Mouse (Mus musculus) embryonic facial prominence, embryonic 13.5 days (tissue): ENCODE results near the gene Pcgf2. TPM values are rescaled to one million over a fixed set of nuclear protein-coding genes. Genes with fewer than 3 reads are reported as not detected.
"Not testable (repeated sequence)": the region's sequence is repeated elsewhere in the genome, so short reads cannot be mapped to it uniquely, and the experiment has no call there.

Experiments
- ATAC-seq: fragments of 200-750 bp; cut with Nextera tagmentation; 2 replicates; pipeline ENCODE4 v1.8.0; 2017; ENCODE audit warnings: low read depth; ENCODE audit not compliant: insufficient number of reproducible peaks, insufficient read depth, low FRiP score, low TSS enrichment
- H3K27ac ChIP-seq: fragments of 300-500 bp; sonication (generic); 2 replicates; pipeline ENCODE4 v1.5.1; 2015; ENCODE audit warnings: moderate library complexity, mild to moderate bottlenecking, inconsistent platforms
- H3K27me3 ChIP-seq: fragments of 300-500 bp; sonication (generic); 2 replicates; pipeline ENCODE4 v1.6.1; 2015; ENCODE audit warnings: mild to moderate bottlenecking, inconsistent platforms
- H3K36me3 ChIP-seq: fragments of 300-500 bp; sonication (generic); 2 replicates; pipeline ENCODE4 v1.6.1; 2015; ENCODE audit warnings: mild to moderate bottlenecking, inconsistent platforms
- H3K4me1 ChIP-seq: fragments of 300-500 bp; sonication (generic); 2 replicates; pipeline ENCODE4 v1.6.1; 2015; ENCODE audit warnings: inconsistent platforms
- H3K4me2 ChIP-seq: fragments of 300-500 bp; sonication (generic); 2 replicates; pipeline ENCODE4 v1.6.1; 2015; ENCODE audit warnings: moderate library complexity, mild to moderate bottlenecking, inconsistent platforms
- H3K4me3 ChIP-seq: fragments of 300-500 bp; sonication (generic); 2 replicates; pipeline ENCODE4 v1.5.1; 2015; ENCODE audit warnings: mild to moderate bottlenecking, inconsistent platforms
- H3K9ac ChIP-seq: fragments of 300-500 bp; sonication (generic); 2 replicates; pipeline ENCODE4 v1.6.1; 2015; ENCODE audit warnings: mild to moderate bottlenecking, inconsistent platforms
- H3K9me3 ChIP-seq: fragments of 300-500 bp; sonication (generic); 2 replicates; pipeline ENCODE4 v1.6.1; 2016; ENCODE audit warnings: inconsistent platforms
- WGBS: fragments of 180-500 bp; shearing (Covaris S2); methylation state at CpG from one replicate; pipeline ENCODE4 v1.1.7; 2015; ENCODE audit warnings: mixed read lengths; 5-methylcytosine and 5-hydroxymethylcytosine counted together
- polyA plus RNA-seq: library from polyadenylated mRNA; unstranded; fragments of >200 nt; fragmentation: Nextera tagmentation; extraction: Ambion mirVana; gene quantifications from 2 replicates; pipeline ENCODE4 v1.2.1, GENCODE M21; 2015

Gene Pcgf2
- polyA plus RNA-seq, 1 experiment from 2014 or later = 20.9 TPM

GRCm38 (mm10) chr11:97738703-97739102 is 38.4 kb upstream of the Pcgf2 start:
- ATAC-seq = no peak
- no peak overlapping the region for H3K4me2 ChIP-seq
- H3K36me3 ChIP-seq = 0 out of 2 replicates have a peak, but pooled peaks cover 5% of the 10 kb centered on the region
- H3K27ac ChIP-seq = no peak overlapping the region
- H3K9ac ChIP-seq = no peak overlapping the region
- H3K4me3 ChIP-seq = no peak overlapping the region
- no peaks in the 10 kb centered on the region for H3K9me3 ChIP-seq
- no peaks in the 10 kb centered on the region for H3K27me3 ChIP-seq
- 64% methylated on average over 6 of the region's 6 CpGs for WGBS
- peaks cover 46% of the 10 kb centered on the region for H3K4me1 ChIP-seq

DNA sequence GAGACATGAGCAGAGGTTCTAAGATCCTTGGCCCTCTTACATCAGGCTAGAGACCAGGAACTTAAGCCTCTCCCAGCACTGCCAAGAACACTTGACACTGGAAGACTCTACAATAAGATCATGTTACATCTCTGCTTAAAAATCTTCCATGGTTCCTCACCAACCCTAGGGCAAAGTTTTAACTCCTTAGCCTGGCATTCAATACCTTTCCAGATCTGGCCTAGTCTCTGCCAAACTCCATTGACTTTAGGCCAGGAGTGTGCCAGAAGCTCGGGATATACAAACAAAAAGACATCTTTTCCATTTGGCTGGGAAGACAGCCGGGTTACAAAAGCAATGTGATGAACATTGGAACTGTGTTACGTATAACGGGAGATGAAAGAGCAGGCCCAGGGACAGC is 37.3 kb upstream of the Pcgf2 start:
- 41% methylated on average over 4 of the region's 4 CpGs for WGBS
- H3K4me1 ChIP-seq = peaks cover 40% of the 10 kb centered on the region
- no peak for ATAC-seq

DNA sequence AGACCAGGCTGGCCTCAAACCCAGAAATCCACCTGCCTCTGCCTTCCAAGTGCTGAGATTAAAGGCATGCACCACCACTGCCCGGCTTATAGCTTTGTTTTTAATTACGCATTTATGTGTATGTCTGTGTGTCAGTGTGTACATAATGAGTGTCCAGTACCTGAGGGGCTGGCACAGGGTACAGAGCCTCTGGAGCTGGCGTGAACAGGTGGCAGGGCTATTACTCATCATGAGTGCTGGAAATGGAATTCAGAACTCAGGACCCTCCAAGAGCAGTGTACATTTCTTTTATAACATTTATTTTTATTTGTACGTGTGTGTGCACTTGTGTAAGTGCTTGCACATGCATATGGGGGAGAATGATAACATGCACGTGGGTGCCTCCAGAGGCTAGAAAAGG is 36.3 kb upstream of the Pcgf2 start:
- WGBS = 82% methylated on average over 5 of the region's 5 CpGs
- H3K4me3 ChIP-seq = no peak overlapping the region
- no peak overlapping the region for H3K27ac ChIP-seq
- ATAC-seq = no peak
- peaks cover 14% of the 10 kb centered on the region for H3K36me3 ChIP-seq
- H3K9ac ChIP-seq = no peak overlapping the region
- H3K4me2 ChIP-seq = no peak overlapping the region
- peaks cover 33% of the 10 kb centered on the region for H3K4me1 ChIP-seq
- H3K9me3 ChIP-seq = no peaks in the 10 kb centered on the region
- no peaks in the 10 kb centered on the region for H3K27me3 ChIP-seq

More for the DNA sequence above, 37.3 kb upstream of the Pcgf2 start:
- no peaks in the 10 kb centered on the region for H3K9me3 ChIP-seq
- no peak overlapping the region for H3K4me2 ChIP-seq
- no peak overlapping the region for H3K9ac ChIP-seq
- no peaks in the 10 kb centered on the region for H3K27me3 ChIP-seq
- H3K36me3 ChIP-seq = peaks cover 5% of the 10 kb centered on the region
- H3K27ac ChIP-seq = peak overlapping the region; percentile 44; the same call in 1 of the 2 replicates
- H3K4me3 ChIP-seq = no peak overlapping the region

DNA sequence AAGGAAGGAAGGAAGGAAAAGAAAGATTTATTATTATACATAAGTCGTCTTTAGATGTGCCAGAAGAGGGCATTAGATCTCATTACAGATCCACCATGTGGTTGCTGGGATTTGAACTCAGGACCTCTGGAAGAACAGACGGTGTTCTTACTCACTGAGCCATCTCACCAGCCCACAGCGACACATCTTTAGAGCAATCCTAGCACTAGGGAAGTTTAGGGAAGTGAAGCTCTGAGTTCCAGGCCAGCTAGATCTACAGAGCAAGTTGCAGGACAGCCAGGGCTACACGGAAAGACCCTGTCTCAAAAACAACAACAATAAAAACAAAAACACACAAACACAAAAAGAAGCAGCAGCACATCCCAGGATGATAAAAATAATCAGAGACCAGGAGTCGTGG is 34.5 kb upstream of the Pcgf2 start:
- H3K36me3 ChIP-seq = peaks cover 28% of the 10 kb centered on the region
- not testable (repeated sequence) for ATAC-seq, H3K4me3 ChIP-seq, H3K9me3 ChIP-seq, H3K27me3 ChIP-seq, H3K4me2 ChIP-seq, H3K9ac ChIP-seq, H3K27ac ChIP-seq
- peaks cover 25% of the 10 kb centered on the region for H3K4me1 ChIP-seq
- 78% methylated on average over 5 of the region's 5 CpGs for WGBS

GRCm38 (mm10) chr11:97733689-97734088 is 33.4 kb upstream of the Pcgf2 start:
- Histone ChIP-seq H3K4me2 (peak overlapping the region; percentile 17; the same call in 1 of the 2 replicates), H3K9ac (0 out of 2 replicates have a peak overlapping the region, but pooled peaks have one; percentile 32), H3K4me1 (peaks cover 21% of the 10 kb centered on the region), H3K27ac (peak overlapping the region; percentile 51), H3K27me3 (no peaks in the 10 kb centered on the region), H3K4me3 (no peak overlapping the region), H3K36me3 (peaks cover 39% of the 10 kb centered on the region), H3K9me3 (no peaks in the 10 kb centered on the region)
- 12% methylated on average over 10 of the region's 10 CpGs for WGBS
- ATAC-seq = no peak

DNA sequence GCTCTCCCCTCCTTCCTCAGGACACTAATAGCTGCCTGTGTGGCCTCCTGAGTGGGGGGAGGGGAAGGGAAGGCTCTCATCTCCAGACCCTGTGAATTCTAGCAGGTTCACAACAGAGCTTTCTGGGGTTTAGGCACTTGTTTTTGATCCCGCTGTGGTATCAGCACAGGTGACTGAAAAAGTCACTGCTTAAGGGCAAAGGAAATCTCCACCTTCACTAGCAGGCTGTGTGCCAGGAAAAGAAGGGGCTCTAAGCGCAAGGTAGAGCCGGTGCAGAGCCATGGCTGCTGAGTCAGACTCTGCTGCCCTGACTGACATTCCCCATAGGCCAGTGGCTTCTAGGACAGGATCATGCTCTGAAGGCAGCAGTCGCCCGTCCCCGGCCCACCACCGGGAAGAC is 28.4 kb upstream of the Pcgf2 start:
- H3K4me3 ChIP-seq = no peak overlapping the region
- 0 out of 2 replicates have a peak overlapping the region, but pooled peaks have one; percentile 6 for H3K9ac ChIP-seq
- ATAC-seq = no peak
- H3K36me3 ChIP-seq = peaks cover 83% of the 10 kb centered on the region
- peaks cover 5% of the 10 kb centered on the region for H3K4me1 ChIP-seq
- H3K9me3 ChIP-seq = no peaks in the 10 kb centered on the region
- H3K27me3 ChIP-seq = no peaks in the 10 kb centered on the region
- 73% methylated on average over 7 of the region's 7 CpGs for WGBS
- no peak overlapping the region for H3K4me2 ChIP-seq
- no peak overlapping the region for H3K27ac ChIP-seq

- H3K36me3 ChIP-seq = peaks cover 87% of the 10 kb centered on the region
- no peak for ATAC-seq
- no peak overlapping the region for H3K27ac ChIP-seq
- no peak overlapping the region for H3K4me3 ChIP-seq
- H3K4me2 ChIP-seq = no peak overlapping the region
- H3K27me3 ChIP-seq = no peaks in the 10 kb centered on the region
- 67% methylated on average over 7 of the region's 7 CpGs for WGBS
- no peaks in the 10 kb centered on the region for H3K9me3 ChIP-seq
- H3K9ac ChIP-seq = 0 out of 2 replicates have a peak overlapping the region, but pooled peaks have one; percentile 6
- peaks cover under 1% of the 10 kb centered on the region; the same call in 1 of the 2 replicates for H3K4me1 ChIP-seq
Observed at GRCm38 (mm10) chr11:97728311-97728710, 28.0 kb upstream of the Pcgf2 start.

- Histone ChIP-seq H3K27ac (no peak overlapping the region), H3K9me3 (0 out of 2 replicates have a peak, but pooled peaks cover 5% of the 10 kb centered on the region), H3K27me3 (no peaks in the 10 kb centered on the region), H3K9ac (no peak overlapping the region), H3K4me1 (no peaks in the 10 kb centered on the region), H3K4me2 (no peak overlapping the region), H3K4me3 (no peak overlapping the region), H3K36me3 (peaks cover 99% of the 10 kb centered on the region)
- ATAC-seq = no peak
- 84% methylated on average over 7 of the region's 7 CpGs for WGBS
Observed at GRCm38 (mm10) chr11:97723709-97724108, 23.4 kb upstream of the Pcgf2 start.

DNA sequence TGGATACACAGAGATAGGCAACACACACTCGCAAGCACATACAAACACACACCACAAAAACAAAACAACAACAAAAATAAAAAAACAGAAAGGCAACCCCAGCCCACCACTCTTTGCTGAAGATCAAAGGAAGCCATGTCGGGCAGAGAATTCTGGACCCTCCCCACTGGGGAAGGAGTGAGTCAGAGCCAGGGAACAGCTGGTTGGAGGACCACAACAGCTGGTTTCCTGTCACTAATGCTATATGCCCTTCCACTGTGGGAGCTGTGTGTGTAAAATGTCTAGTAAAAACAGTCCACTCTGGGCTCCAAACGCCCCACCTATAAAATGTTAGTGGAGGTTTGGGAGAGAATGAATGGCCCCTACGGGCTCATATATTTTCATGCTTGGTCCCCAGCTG is 21.0 kb upstream of the Pcgf2 start:
- 93% methylated on average over 4 of the region's 4 CpGs for WGBS
- H3K36me3 ChIP-seq = peaks cover 98% of the 10 kb centered on the region
- H3K4me1 ChIP-seq = no peaks in the 10 kb centered on the region
- no peak overlapping the region for H3K4me2 ChIP-seq
- no peak overlapping the region for H3K27ac ChIP-seq
- no peak overlapping the region for H3K4me3 ChIP-seq
- no peak for ATAC-seq
- no peak overlapping the region for H3K9ac ChIP-seq
- H3K9me3 ChIP-seq = 0 out of 2 replicates have a peak, but pooled peaks cover 5% of the 10 kb centered on the region
- no peaks in the 10 kb centered on the region for H3K27me3 ChIP-seq

- Histone ChIP-seq H3K36me3 (peaks cover 90% of the 10 kb centered on the region), H3K27ac (no peak overlapping the region), H3K4me1 (no peaks in the 10 kb centered on the region), H3K9me3 (0 out of 2 replicates have a peak, but pooled peaks cover 9% of the 10 kb centered on the region), H3K4me3 (no peak overlapping the region), H3K9ac (no peak overlapping the region), H3K4me2 (no peak overlapping the region), H3K27me3 (no peaks in the 10 kb centered on the region)
- WGBS = 89% methylated on average over 4 of the region's 4 CpGs
- ATAC-seq = no peak
Observed at GRCm38 (mm10) chr11:97719041-97719440, 18.7 kb upstream of the Pcgf2 start.

GRCm38 (mm10) chr11:97718281-97718860 is 18.1 kb upstream of the Pcgf2 start:
- H3K27me3 ChIP-seq = no peaks in the 10 kb centered on the region
- 81% methylated on average over 15 of the region's 15 CpGs for WGBS
- ATAC-seq = no peak
- H3K9ac ChIP-seq = no peak overlapping the region
- no peak overlapping the region for H3K4me3 ChIP-seq
- peaks cover 90% of the 10 kb centered on the region for H3K36me3 ChIP-seq
- H3K4me2 ChIP-seq = no peak overlapping the region
- H3K27ac ChIP-seq = no peak overlapping the region
- 0 out of 2 replicates have a peak, but pooled peaks cover 9% of the 10 kb centered on the region for H3K9me3 ChIP-seq
- H3K4me1 ChIP-seq = no peaks in the 10 kb centered on the region
